Comparison of ENCODE assay signal across 8 mouse cellular contexts in the genomic region with DNA sequence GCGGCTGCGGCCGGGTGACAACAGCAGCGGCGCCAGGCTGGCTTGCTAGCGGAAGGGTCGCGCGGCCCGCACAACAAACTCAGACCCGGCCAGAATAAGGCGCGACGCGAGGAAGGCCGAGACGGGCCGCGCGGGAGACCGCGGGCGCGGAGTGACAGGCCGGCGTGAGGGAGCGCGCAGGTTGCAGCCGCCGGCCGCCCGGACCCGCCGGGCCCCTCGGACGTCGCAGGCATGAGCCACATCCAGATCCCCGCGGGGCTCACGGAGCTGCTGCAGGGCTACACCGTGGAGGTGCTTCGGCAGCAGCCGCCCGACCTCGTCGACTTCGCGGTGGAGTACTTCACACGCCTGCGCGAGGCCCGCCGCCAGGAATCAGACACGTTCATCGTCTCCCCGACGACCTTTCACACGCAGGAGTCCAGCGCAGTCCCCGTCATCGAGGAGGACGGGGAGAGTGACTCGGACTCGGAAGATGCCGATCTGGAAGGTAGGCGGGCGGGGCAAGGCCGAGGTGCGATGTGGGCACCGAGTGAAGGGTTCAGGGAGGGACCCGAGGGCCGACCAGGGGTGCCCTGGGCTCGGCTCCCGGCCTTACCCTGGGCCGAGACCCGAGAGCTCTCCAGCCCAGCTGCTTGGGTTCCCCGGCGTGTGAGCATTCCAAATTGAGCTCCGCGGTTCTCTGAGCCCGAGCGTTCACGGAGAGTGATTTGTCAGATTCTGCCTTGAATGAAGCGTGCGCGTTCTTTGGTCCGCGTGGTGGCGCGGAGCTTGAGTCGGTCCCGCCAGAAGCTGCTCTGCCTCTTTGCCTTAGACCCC. TPM values are rescaled to one million over a fixed set of nuclear protein-coding genes. Genes with fewer than 3 reads are reported as not detected.
A peak's percentile ranks its signal among the peaks of the same experiment; 100 is the strongest.
DNase-seq lines count a peak whose midpoint lies in the region; ATAC-seq and TF ChIP-seq lines count a peak whose summit lies in the region.

No protein-coding gene starts in this region.

- peak; percentile 17 to 47; a peak in 2 of 4 replicates for ATAC-seq in hematopoietic stem cell, adult 5-6 weeks (replicated peaks in 1 of 2; ENCODE audit: insufficient read depth in 1 of 2, low FRiP score in 2 of 2, low TSS enrichment in 1 of 2, low read depth in 1 of 2, poor library complexity in 2 of 2, severe bottlenecking in 2 of 2)
- peak; percentile 36 for ATAC-seq in lung, postnatal 0 days

- DNase-seq in MN1 (ENCODE audit: low spot score) = peak; percentile 72
- DNase-seq in cerebellum, adult 8-10 months = peak; percentile 58
- peak; percentile 57 for DNase-seq in forelimb bud, embryonic 11.5 days (ENCODE audit: low read depth, low spot score)
- peak; percentile 59 to 75 for DNase-seq in layer of hippocampus, postnatal 10 days (ENCODE audit: low spot score in 2 of 2)
- peak; percentile 74 for DNase-seq in lung, postnatal 0 days (ENCODE audit: low spot score)
- peak; percentile 53 for DNase-seq in ovary, postnatal 10 days (ENCODE audit: low spot score)
- DNase-seq in thymus, postnatal 0 days (ENCODE audit: low spot score) = peak; percentile 50

- no peak for TF ChIP-seq EP300 in lung, postnatal 0 days (IDR thresholded peaks at IDR 0.05)

- H3K4me3 ChIP-seq in lung, postnatal 0 days (ENCODE audit: low read depth, low read length) = peak overlapping the region; percentile 88

- TF ChIP-seq CTCF in lung, postnatal 0 days (IDR thresholded peaks at IDR 0.05) = peak; percentile 47

- peak overlapping the region; percentile 95 for H3K4me2 ChIP-seq in lung, postnatal 0 days (replicated peaks; ENCODE audit: low read depth, low read length)

- H3K27me3 ChIP-seq in lung, postnatal 0 days (replicated peaks; ENCODE audit: insufficient read depth, low read length) = no peaks in the 10 kb centered on the region

- peak overlapping the region; percentile 52 for H3K27ac ChIP-seq in lung, postnatal 0 days (ENCODE audit: low read length)

- no peaks in the 10 kb centered on the region for H3K9me3 ChIP-seq in lung, postnatal 0 days (ENCODE audit: low read length)

- 1% methylated on average over 79 of the region's 92 CpGs for WGBS in lung, postnatal 0 days

- peak overlapping the region; percentile 78 for H3K9ac ChIP-seq in lung, postnatal 0 days (replicated peaks; ENCODE audit: low read depth)

- no peaks in the 10 kb centered on the region for H3K36me3 ChIP-seq in lung, postnatal 0 days (ENCODE audit: insufficient read depth, low read length)

- peaks cover 13% of the 10 kb centered on the region; the same call in 1 of the 2 replicates for H3K4me1 ChIP-seq in lung, postnatal 0 days (ENCODE audit: insufficient read depth, low read depth, low read length)

RNA-seq across cellular contexts. Expression of a gene that starts 3.3 kb away (rescaled TPM):
- total RNA-seq in hematopoietic stem cell, adult 5-6 weeks (2017) = 21.9 and 29.5 TPM in 2 replicates
- 10 to 100 TPM; 54.9 to 60.6 TPM for total RNA-seq in layer of hippocampus, postnatal 10 days (2021)
- polyA plus RNA-seq in lung, postnatal 0 days (2015; fragmentation: Nextera tagmentation; extraction: Ambion mirVana) = 16.4 and 17.8 TPM in 2 replicates
- polyA plus RNA-seq in thymus, postnatal 0 days (2015; fragmentation: Nextera tagmentation; extraction: Ambion mirVana) = 5.8 and 7.7 TPM in 2 replicates

RNA-seq across cellular contexts. Expression of a gene that starts 30.5 kb away (rescaled TPM):
- 40.5 and 43.7 TPM in 2 replicates for total RNA-seq in hematopoietic stem cell, adult 5-6 weeks (2017)
- 10 to 100 TPM; 19.2 to 21.0 TPM for total RNA-seq in layer of hippocampus, postnatal 10 days (2021)
- polyA plus RNA-seq in lung, postnatal 0 days (2015; fragmentation: Nextera tagmentation; extraction: Ambion mirVana) = 58.7 and 60.2 TPM in 2 replicates
- 40.9 and 43.4 TPM in 2 replicates for polyA plus RNA-seq in thymus, postnatal 0 days (2015; fragmentation: Nextera tagmentation; extraction: Ambion mirVana)

RNA-seq across cellular contexts. Expression of a gene that starts 43.2 kb away (rescaled TPM):
- total RNA-seq in hematopoietic stem cell, adult 5-6 weeks (2017) = 69.7 and 70.8 TPM in 2 replicates
- total RNA-seq in layer of hippocampus, postnatal 10 days (2021) = 10 to 100 TPM; 47.3 to 51.1 TPM
- polyA plus RNA-seq in lung, postnatal 0 days (2015; fragmentation: Nextera tagmentation; extraction: Ambion mirVana) = 31.1 and 33.2 TPM in 2 replicates
- polyA plus RNA-seq in thymus, postnatal 0 days (2015; fragmentation: Nextera tagmentation; extraction: Ambion mirVana) = 44.7 and 49.1 TPM in 2 replicates

Comparison
In these comparisons a context has a peak if more than half of its experiments do, and no peak if none do; other contexts are left out.
1. Peak in every context shown above with its lines: DNase-seq, ATAC-seq, H3K4me3 ChIP-seq and H3K27ac ChIP-seq.